Mouse (Mus musculus) cortical plate, adult 2 months (tissue): ENCODE measurements around the gene Ndrg4.

ENCODE experiments used
- CTCF ChIP-seq: fragments of 200-500 bp; IDR thresholded peaks from 2 replicates; pipeline ENCODE4 v1.5.1; 2011; ENCODE audit warnings: mild to moderate bottlenecking, control low read depth, low read length; ENCODE audit not compliant: insufficient read depth; ENCODE audit errors: extremely low read depth
- POLR2A ChIP-seq: fragments of 200-500 bp; IDR thresholded peaks from 2 replicates; pipeline ENCODE4 v1.6.1; 2011; ENCODE audit warnings: mild to moderate bottlenecking, low read length, control low read depth; ENCODE audit not compliant: insufficient read depth; ENCODE audit errors: extremely low read depth

GRCm38 (mm10) chr8:95688073-95688672, 11.4 kb downstream of the Ndrg4 start:
- no peak for TF ChIP-seq POLR2A
- TF ChIP-seq CTCF, result no peak
